Comparison of ENCODE assay signal across 8 mouse cellular contexts in genomic region chr4:150568318-150569134, GRCm38 (mm10).
DNase-seq lines count a peak whose midpoint lies in the region; ATAC-seq and TF ChIP-seq lines count a peak whose summit lies in the region.

No protein-coding gene starts in this region.

- no peak for DNase-seq in layer of hippocampus, adult 2 months (ENCODE audit: low spot score in 2 of 2)
- DNase-seq in layer of hippocampus, adult 8-10 months (ENCODE audit: low spot score in 2 of 2), result no peak
- peak; percentile 69 for DNase-seq in kidney, adult 18-20 months
- DNase-seq in lung, postnatal 0 days (ENCODE audit: low spot score), result peak; percentile 70
- peak; percentile 55 to 73 for DNase-seq in spleen, postnatal 4 days (ENCODE audit: low spot score in 2 of 2)
- no peak for DNase-seq in adrenal gland, adult 2 months
- DNase-seq in cerebellum, adult 18-20 months, result no peak

- H3K9ac ChIP-seq in lung, postnatal 0 days (replicated peaks; ENCODE audit: low read depth), result peak overlapping the region; percentile 82

- no peaks in the 10 kb centered on the region for H3K27me3 ChIP-seq in erythroblast, embryonic 14.5 days (ENCODE audit: control insufficient read depth)
- H3K27me3 ChIP-seq in lung, postnatal 0 days (replicated peaks; ENCODE audit: insufficient read depth, low read length), result no peaks in the 10 kb centered on the region

- peak overlapping the region; percentile 86 for H3K4me3 ChIP-seq in layer of hippocampus, adult 2 months
- peak overlapping the region; percentile 91 for H3K4me3 ChIP-seq in erythroblast, embryonic 14.5 days (replicated peaks)
- peak overlapping the region; percentile 85 for H3K4me3 ChIP-seq in lung, postnatal 0 days (ENCODE audit: low read depth, low read length)

- H3K4me1 ChIP-seq in erythroblast, embryonic 14.5 days (ENCODE audit: control insufficient read depth), result peaks cover 50% of the 10 kb centered on the region
- H3K4me1 ChIP-seq in lung, postnatal 0 days (ENCODE audit: insufficient read depth, low read depth, low read length), result peaks cover 16% of the 10 kb centered on the region; the same call in 1 of the 2 replicates

- TF ChIP-seq CTCF in layer of hippocampus, adult 2 months (conservative IDR thresholded peaks at IDR 0.05), result no peak
- TF ChIP-seq CTCF in lung, postnatal 0 days (IDR thresholded peaks at IDR 0.05), result no peak

- peak; percentile 32 for ATAC-seq in lung, postnatal 0 days

- H3K4me2 ChIP-seq in lung, postnatal 0 days (replicated peaks; ENCODE audit: low read depth, low read length), result peak overlapping the region; percentile 75

- H3K27ac ChIP-seq in layer of hippocampus, adult 2 months, result peak overlapping the region; percentile 99
- H3K27ac ChIP-seq in lung, postnatal 0 days (ENCODE audit: low read length), result peak overlapping the region; percentile 95

- peaks cover 9% of the 10 kb centered on the region for H3K36me3 ChIP-seq in erythroblast, embryonic 14.5 days (ENCODE audit: control insufficient read depth)
- no peaks in the 10 kb centered on the region for H3K36me3 ChIP-seq in lung, postnatal 0 days (ENCODE audit: insufficient read depth, low read length)

- 29% methylated on average over 9 of the region's 9 CpGs for WGBS in lung, postnatal 0 days

- H3K9me3 ChIP-seq in erythroblast, embryonic 14.5 days (ENCODE audit: control insufficient read depth, low read length), result no peaks in the 10 kb centered on the region
- H3K9me3 ChIP-seq in lung, postnatal 0 days (ENCODE audit: low read length), result no peaks in the 10 kb centered on the region

- no peak for TF ChIP-seq EP300 in lung, postnatal 0 days (IDR thresholded peaks at IDR 0.05)

Comparison
In these comparisons a context has a peak if more than half of its experiments do, and no peak if none do; other contexts are left out.
1. DNase-seq: peak in kidney, adult 18-20 months (single experiment), lung, postnatal 0 days (single experiment) and spleen, postnatal 4 days (2 of 2); none in layer of hippocampus, adult 2 months (0 of 2), layer of hippocampus, adult 8-10 months (0 of 2), adrenal gland, adult 2 months (single experiment) and cerebellum, adult 18-20 months (0 of 2).
2. Peak in every context shown above with its lines, with median percentiles within 50 percentile points of each other: H3K4me3 ChIP-seq.